Mouse (Mus musculus) cerebellum, postnatal 36 days (tissue): ENCODE results near the gene 1700028J19Rik.
"Not testable (repeated sequence)": the region's sequence is repeated elsewhere in the genome, so short reads cannot be mapped to it uniquely, and the experiment has no call there.

ENCODE experiments used
- DNase-seq, 2 experiments: peaks; one replicate each; pipeline ENCODE4 v3.0.0; 2021 to 2022; ENCODE audit warnings: mixed read lengths in 2 of 2

Gene 1700028J19Rik

DNA sequence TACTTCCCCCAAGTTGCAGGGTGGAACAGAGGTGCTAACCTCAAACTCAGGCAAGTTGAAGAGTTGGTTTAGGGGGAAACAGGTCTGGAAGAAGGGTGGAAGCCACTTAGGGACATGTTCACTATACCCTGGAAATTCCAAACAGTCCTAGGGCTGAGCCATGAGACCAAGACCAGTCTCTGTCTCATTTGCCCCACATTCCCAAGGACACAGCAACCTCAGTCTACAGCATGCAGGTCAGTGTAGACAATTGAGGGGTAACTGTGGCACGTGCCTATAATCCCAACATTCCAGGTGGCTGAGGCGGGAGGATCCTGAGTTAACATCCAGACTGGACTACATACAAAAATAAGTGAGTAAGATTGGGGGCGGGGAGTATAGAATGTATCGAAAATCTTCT, 2.8 kb upstream of the 1700028J19Rik start:
- no peak for DNase-seq

DNA sequence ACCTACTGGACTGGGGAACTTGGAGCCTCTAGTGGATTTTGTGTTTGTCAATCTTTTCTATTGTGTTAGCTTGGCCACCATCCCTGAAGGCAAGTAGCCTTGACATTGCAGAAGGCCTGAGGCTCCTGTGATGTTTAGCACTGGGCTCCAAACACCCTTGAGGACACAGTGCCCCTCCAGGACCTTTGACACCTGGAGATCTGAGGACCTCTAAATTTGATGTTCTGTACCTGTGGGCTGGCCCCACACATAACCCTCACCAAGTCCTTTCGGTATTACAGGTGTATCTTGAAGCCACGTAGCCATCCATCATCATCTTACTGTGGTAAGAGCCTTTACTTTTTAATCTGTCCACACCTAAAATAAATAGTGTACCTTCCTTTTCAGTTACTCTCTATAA, 1.5 kb upstream of the 1700028J19Rik start:
- DNase-seq = no peak

DNA sequence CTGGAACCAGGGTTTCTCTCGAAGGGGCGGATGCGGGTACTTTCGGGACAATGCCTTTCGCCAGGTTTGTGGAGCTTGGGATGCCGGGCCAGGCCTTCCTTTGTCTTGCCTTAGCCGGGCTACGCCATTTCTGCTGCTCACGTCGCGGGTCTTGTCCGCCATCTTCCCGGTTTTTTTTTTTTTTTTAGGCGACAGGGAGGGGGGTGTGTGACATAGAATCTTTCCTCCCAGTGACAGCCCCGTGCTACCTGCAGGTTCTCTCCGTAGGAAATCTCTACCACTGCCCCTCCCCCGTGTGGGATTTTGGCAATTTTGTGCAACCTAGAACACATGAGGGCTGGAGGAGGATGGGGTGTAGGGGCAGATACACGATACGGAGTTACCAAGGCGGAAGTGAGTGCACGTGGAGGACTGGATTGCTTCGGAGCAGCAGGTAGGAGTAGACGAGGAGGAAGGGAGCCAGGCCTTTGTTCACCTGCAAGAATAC, 532 bp upstream of the 1700028J19Rik start:
- no peak for DNase-seq

DNA sequence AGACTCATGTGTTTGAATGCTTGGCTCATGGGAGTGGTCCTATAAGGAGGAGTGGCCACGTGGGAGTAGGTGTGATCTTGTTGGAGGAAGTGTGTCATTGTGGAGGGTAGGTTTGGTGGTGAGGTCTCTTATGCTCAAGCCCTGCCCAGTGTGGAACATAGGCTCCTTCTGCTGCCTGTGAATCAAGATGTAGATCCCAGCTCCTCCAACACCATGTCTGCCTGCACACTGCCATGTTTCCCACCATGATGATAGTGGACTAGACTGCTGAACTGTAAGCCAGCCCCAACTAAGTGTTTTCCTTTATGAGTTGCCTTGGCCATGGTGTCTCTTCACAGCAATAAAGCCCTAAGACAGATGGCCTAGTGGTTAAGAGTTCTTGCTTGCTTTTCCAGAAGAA, 2.4 kb downstream of the 1700028J19Rik start:
- DNase-seq = no peak

DNA sequence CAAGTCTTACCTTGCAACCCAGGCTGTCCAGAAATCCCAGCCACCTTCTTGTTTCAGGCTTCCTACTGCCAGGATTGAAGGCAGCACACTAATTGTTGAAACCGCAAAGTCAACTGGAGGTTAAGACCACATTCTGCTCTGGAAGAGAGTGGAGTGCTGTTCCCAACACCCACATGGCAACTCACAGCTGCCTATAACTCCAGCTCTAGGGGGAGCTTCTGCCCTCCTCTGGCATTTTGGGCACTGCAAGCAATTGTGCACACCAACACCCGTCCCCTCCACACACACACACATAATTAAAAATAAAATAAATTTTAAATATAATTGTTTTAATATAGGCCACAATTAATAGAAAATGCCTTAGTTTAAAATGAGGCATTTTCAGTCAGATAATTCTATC, 5.3 kb downstream of the 1700028J19Rik start:
- DNase-seq = no peak

DNA sequence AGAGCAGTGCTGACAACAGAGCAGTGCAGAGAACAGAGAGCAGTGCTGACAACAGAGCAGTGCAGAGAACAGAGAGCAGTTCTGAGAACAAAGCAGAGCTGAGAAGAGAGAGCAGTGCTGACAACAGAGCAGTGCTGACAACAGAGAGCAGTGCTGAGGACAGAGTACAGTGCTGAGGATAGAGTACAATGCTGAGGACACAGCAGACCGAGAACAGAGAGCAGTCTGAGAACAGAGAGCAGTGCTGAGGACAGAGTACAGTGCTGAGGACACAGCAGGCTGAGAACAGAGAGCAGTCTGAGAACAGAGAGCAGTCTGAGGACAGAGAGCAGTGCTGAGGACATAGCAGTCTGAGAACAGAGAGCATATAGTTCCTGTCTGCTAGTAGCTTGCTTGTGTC, 5.8 kb downstream of the 1700028J19Rik start:
- DNase-seq = no peak

DNA sequence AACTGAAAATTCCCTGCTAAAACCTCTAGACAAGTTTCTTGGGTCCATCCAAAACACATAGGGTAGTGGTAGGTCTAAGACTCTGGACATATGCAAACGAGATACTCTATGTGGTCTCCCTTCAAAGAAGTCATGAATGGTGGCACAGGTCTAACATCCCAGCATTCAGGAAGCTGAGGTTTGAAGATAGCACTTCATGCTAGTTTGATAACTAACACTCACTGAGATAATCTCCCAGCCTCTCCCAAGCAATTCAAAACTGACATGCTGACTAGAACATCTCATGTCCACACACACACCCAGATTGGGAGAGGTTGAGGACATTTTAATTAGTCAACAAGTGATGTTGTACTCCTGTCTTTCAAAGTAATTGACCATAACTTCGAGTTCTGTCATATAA, 6.6 kb downstream of the 1700028J19Rik start:
- DNase-seq = no peak

DNA sequence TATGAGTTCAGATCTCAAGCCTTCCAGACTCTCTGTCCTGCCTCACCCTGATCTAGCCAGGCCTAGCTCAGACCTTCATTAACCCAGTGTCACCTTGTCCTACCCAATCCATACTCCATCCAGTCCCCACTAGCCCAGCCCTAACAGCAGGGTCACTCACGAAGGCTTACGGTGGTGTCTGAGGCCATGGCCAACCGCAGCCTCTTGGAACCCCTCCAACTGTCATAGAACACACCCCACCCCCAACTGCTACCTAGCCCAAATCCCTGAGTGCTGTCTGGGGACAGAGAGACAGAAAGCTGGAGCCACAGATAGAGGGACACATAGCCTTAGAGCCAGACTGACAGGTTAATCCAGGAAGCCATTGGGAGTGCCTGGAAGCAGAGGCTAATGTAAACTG, 10.6 kb downstream of the 1700028J19Rik start, which contains the start of gene Gm36864:
TSS of gene Gm36864 (plus strand) at position 269 of the 400 bp plus-strand sequence.
- DNase-seq = no peak

DNA sequence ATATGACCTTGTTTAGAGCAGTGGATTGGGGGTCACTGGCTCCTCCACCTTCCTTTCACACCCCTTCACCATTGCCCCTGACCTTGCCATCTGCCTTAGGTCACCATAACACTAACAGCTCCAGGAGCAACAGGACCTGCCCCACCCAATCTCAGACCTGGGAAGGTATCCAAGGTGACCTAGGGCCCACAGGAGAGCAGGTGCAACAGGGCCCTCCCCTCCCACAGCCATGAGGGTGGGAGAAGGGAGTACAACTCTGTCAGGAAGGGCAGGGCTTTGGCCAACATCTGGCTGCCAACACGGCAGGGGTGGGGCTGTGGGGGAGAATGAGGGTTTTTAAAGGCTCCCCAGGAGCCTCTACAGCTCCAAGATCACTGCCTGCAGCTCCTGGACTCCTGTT, 21.4 kb downstream of the 1700028J19Rik start, which contains the start of gene Klk1:
TSS of gene Klk1 (plus strand) at position 285 of the 400 bp plus-strand sequence.
- DNase-seq = no peak

DNA sequence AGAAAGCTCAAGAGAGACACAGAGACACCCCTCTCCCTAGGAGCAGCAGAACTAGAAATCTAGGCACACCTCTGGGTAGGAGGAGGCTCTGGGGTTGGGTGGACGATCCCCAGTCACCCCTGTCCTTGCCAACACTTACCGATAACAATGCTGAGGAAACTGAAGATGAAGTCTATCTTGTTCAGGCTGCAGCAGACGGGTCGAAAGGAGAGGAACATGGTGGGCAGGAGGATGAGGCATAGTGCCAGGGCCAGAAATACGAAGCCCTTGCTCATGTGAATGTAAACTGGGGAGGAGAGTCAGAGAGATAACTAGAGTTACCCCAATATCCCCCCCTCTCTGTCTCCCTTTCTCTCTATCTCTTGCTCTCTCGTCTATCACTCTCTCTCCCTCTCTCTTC, 24.2 kb downstream of the 1700028J19Rik start:
- DNase-seq = not testable (repeated sequence)

DNA sequence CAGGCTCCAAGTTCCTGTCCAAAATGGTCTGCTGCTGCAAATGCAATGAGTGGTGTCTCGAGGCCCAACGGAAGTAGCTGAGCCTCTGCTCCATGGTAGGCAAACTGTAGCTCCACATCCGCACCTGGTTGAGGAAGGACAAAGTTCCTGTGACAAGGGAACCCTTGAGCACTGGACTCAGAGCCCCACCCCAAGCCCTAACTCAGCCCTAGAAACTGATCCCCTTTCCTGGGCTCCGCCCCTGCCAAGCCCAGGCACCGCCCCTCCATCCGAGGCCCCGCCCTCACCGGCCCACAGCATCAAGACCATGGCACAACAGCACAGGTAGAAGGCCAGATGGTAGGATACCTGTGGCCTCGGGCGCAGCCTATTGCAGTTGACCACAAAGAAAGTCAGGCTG, 24.9 kb downstream of the 1700028J19Rik start:
- DNase-seq = not testable (repeated sequence)

DNA sequence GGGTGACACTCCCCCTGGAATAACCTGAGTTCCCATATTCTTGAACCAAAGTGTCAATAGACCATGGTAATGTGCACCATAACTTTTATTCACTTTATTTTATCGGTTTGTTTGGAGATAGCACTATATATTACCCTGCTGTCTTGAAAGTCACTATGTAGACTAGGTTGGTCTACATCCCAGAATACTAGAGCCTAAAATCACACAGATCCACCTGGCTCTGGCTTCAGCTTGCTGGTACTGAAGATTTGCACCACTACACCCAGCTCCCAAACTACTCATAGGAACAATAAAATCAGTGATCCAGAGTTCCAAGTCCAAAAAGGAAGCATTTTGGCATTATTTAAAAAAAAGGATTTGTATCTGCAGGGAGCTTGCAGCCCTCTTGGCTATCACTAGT, 30.9 kb downstream of the 1700028J19Rik start, which contains the start of gene Klk1b5:
TSS of gene Klk1b5 (plus strand) at position 301 of the 400 bp plus-strand sequence.
- no peak for DNase-seq

DNA sequence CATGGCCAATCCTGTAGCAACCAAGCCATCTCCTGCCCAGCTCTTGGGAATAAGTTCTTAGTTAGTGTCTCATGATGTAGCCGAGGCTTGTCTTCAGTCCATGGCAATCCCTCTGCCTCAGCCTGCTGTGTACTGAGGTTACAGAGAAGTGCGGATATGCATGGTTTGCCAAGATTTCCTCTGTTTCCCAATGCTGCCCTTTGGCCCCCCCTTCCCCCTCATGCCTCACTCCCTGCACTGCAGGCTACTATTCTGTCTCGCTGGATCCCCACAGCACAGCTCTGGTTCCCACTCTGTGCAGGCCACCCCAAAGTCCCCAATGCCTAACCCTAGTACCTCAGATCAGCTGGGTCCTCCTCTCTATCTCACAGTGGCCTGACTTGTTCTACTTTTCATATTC, 38.2 kb downstream of the 1700028J19Rik start:
- DNase-seq = no peak

DNA sequence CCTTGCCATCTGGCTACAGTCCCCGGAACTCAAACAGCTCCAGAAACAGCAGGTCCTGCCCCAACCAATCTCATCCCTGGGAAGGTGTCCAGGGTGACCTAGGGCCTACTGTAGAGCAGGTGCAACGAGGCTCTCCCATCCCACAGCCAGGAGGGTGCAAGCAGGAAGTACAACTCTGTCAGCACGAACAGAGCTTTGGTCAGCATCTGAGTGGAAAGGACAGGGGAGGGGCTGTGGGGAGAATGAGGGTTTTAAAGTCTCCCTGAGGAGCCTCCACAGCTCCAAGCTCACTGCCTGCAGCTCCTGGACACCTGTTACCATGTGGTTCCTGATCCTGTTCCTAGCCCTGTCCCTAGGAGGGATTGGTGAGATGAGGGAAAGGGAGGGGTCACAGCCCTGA, 39.4 kb downstream of the 1700028J19Rik start, which contains the start of gene Klk1b4:
TSS of gene Klk1b4 (plus strand) at position 301 of the 400 bp plus-strand sequence.
- DNase-seq = not testable (repeated sequence)

DNA sequence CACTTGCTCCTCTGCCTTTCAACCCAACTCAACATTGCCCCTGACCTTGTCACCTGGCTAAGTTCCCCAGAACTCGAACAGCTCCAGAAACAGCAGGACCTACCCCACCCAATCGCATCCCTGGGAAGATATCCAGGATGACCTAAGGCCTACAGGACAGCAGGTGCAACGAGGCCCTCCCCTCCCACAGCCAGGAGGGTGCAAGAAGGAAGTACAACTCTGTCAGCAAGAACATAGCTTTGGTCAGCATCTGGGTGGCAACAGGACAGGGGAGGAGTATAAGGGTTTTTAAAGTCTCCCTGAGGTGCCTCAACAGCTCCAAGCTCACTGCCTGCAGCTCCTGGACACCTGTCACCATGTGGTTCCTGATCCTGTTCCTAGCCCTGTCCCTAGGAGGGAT, 48.6 kb downstream of the 1700028J19Rik start, which contains the start of gene Klk1b3:
TSS of gene Klk1b3 (plus strand) at position 301 of the 400 bp plus-strand sequence.
- DNase-seq = no peak

DNA sequence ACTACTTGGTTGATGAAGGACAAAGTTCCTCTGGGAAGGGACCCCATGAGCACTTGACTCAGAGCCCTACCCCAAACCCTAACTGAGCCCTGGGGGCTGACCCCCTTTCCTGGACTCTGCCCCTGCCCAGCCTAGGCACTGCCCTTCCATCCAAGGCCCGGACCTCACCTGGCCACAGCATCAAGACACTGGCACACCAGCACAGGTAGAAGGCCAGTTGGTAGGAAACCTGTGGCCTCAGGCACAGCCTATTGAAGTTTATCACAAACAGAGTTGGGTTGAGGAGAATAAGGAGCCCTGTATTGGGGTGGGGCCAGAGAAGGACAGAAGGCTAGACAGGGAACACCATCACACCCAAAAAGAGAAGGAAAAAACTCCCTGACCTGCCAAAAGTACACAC, 53.0 kb downstream of the 1700028J19Rik start:
- DNase-seq = not testable (repeated sequence)

DNA sequence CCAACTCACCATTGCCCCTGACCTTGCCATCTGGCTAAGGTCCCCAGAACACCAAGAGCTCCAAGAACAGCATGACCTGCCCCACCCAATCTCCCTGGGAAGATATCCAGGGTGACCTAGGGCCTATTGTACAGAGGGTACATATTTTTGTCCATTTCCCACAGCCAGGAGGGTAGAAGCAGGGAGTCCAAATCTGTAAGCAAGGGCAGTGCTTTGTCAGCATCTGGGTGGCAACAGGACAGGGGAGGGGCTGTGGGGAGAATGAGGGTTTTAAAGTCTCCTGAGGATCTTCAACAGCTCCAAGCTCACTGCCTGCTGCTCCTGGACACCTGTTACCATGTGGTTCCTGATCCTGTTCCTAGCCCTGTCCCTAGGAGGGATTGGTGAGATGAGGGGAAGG, 58.6 kb downstream of the 1700028J19Rik start, which contains the start of gene Klk1b24:
TSS of gene Klk1b24 (plus strand) at position 301 of the 400 bp plus-strand sequence.
- DNase-seq = not testable (repeated sequence)

DNA sequence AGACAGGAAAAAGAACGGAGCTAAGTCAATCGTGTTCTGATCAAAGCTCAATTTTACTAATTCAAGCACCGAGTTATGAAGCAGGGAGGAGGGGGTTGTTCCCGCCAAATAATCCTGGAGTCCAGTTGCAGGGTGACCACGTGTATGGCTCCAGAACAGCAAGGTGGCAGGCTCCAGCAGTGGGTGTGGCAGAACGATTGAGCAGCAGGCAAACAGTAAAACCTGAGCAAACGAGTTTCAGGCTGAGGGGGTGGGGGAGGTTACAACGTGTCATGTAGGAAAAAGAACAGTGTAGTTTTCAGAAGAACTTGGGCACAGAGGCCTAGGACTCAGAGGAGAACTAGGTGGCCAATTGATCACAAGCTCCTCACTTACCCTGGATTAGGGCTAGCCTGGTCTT, 60.0 kb downstream of the 1700028J19Rik start:
- not testable (repeated sequence) for DNase-seq
